Mouse (Mus musculus) stomach, embryonic 14.5 days (tissue): ENCODE data around the gene Ckap4. TPM values are rescaled to one million over a fixed set of nuclear protein-coding genes. Genes with fewer than 3 reads are reported as not detected.

Experiments used
- ATAC-seq: fragments of 200-750 bp; cut with Nextera tagmentation; 2 replicates; pipeline ENCODE4 v1.8.0; 2017; ENCODE audit warnings: low read depth, moderate TSS enrichment; ENCODE audit not compliant: insufficient number of reproducible peaks, insufficient read depth, low FRiP score
- H3K27ac ChIP-seq: fragments of 300-500 bp; sonication (generic); 2 replicates; pipeline ENCODE4 v1.5.1; 2014; ENCODE audit warnings: mild to moderate bottlenecking, low read length, moderate library complexity, mixed read lengths
- H3K27me3 ChIP-seq: fragments of 300-500 bp; sonication (generic); 2 replicates; pipeline ENCODE4 v1.6.1; 2014; ENCODE audit warnings: low read length, control low read depth, mixed read lengths; ENCODE audit not compliant: control insufficient read depth, insufficient read depth
- H3K36me3 ChIP-seq: fragments of 300-500 bp; sonication (generic); 2 replicates; pipeline ENCODE4 v1.6.1; 2014; ENCODE audit warnings: mild to moderate bottlenecking, control low read depth, low read length, moderate library complexity, mixed read lengths; ENCODE audit not compliant: control insufficient read depth, insufficient read depth
- H3K4me1 ChIP-seq: fragments of 300-500 bp; sonication (generic); 2 replicates; pipeline ENCODE4 v1.6.1; 2014; ENCODE audit warnings: low read length, control low read depth, mixed read lengths; ENCODE audit not compliant: control insufficient read depth, insufficient read depth
- H3K4me2 ChIP-seq: fragments of 300-500 bp; sonication (generic); replicated peaks from 2 replicates; pipeline ENCODE4 v1.6.1; 2014; ENCODE audit warnings: low read depth, low read length, control low read depth
- H3K4me3 ChIP-seq: fragments of 300-500 bp; sonication (generic); 2 replicates; pipeline ENCODE4 v1.5.1; 2014; ENCODE audit warnings: low read depth, low read length, control low read depth
- H3K9ac ChIP-seq: fragments of 300-500 bp; sonication (generic); replicated peaks from 2 replicates; pipeline ENCODE4 v1.6.1; 2014; ENCODE audit warnings: low read depth, mild to moderate bottlenecking, control low read depth, low read length, moderate library complexity, mixed read lengths
- H3K9me3 ChIP-seq: fragments of 300-500 bp; sonication (generic); 2 replicates; pipeline ENCODE4 v1.6.1; 2016; ENCODE audit warnings: low read depth, low read length, control low read depth; ENCODE audit not compliant: control insufficient read depth
- WGBS: fragments of 180-500 bp; shearing (Covaris S2); extraction: QIAGEN DNeasy Blood & Tissue Kit; methylation state at CpG from one replicate; pipeline ENCODE4 v1.1.7; 2014; 5-methylcytosine and 5-hydroxymethylcytosine counted together
- polyA plus RNA-seq: library from polyadenylated mRNA; unstranded; fragments of >200 nt; fragmentation: Nextera tagmentation; extraction: Ambion mirVana; gene quantifications from 2 replicates; pipeline ENCODE4 v1.2.1, GENCODE M21; 2014

Gene Ckap4
- polyA plus RNA-seq, 1 experiment from 2014 or later: 89.3 TPM

DNA sequence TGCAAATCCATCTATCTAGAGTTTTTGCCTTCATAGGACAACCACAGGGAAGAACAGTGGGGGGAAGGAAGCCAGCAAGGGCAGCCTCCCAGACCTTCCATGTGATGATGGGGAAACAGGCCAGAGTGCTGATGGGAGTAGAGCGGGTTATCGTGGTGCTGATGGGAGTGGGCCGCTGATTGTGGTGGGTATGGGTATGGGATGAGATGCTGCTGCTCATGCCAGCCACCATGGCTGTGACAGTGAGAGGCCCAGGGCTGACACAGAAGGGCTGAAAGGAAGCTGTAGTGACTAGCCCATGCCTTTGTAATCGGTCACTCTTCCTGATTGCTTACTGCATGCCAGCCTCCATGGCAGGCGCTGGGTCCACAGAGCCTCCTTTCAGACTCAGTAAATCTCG, 5.8 kb upstream of the Ckap4 start:
- Histone ChIP-seq H3K9ac (no peak overlapping the region), H3K27me3 (no peaks in the 10 kb centered on the region), H3K9me3 (no peaks in the 10 kb centered on the region), H3K27ac (no peak overlapping the region), H3K4me3 (no peak overlapping the region), H3K4me2 (no peak overlapping the region), H3K36me3 (no peaks in the 10 kb centered on the region), H3K4me1 (peaks cover 1% of the 10 kb centered on the region; the same call in 1 of the 2 replicates)
- 86% methylated on average over 6 of the region's 6 CpGs for WGBS
- no peak for ATAC-seq

DNA sequence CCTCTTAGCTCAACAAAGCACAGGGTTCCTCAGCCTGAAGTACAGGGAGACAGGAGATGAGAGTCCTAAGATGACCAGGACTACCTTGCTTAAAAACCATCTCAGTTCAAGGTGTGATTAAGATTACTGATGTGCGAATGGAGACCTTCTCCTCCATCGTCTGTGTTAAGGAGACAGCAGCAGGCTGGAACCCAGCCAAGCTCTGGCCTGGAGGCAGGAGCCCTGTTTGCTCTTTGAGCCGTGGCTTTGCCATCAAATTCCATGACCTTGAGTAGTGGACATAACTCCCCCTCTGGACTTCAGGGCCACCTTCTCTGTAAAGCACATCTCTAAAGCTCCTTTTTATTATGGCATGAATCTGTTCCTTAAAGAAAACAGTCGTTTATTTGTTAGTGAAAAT, 2.0 kb upstream of the Ckap4 start:
- no peaks in the 10 kb centered on the region for H3K9me3 ChIP-seq
- peaks cover 21% of the 10 kb centered on the region; the same call in 1 of the 2 replicates for H3K4me1 ChIP-seq
- H3K4me2 ChIP-seq: no peak overlapping the region
- ATAC-seq: no peak
- H3K27ac ChIP-seq: no peak overlapping the region
- no peak overlapping the region for H3K4me3 ChIP-seq
- no peak overlapping the region for H3K9ac ChIP-seq
- no peaks in the 10 kb centered on the region for H3K27me3 ChIP-seq
- no peaks in the 10 kb centered on the region for H3K36me3 ChIP-seq
- WGBS: 47% methylated on average over 4 of the region's 4 CpGs

GRCm38 (mm10) chr10:84535458-84535857, 1.6 kb upstream of the Ckap4 start:
- Histone ChIP-seq H3K4me3 (no peak overlapping the region), H3K4me2 (no peak overlapping the region), H3K27me3 (no peaks in the 10 kb centered on the region), H3K36me3 (no peaks in the 10 kb centered on the region), H3K9ac (no peak overlapping the region), H3K27ac (no peak overlapping the region), H3K4me1 (peaks cover 24% of the 10 kb centered on the region; the same call in 1 of the 2 replicates), H3K9me3 (no peaks in the 10 kb centered on the region)
- WGBS: 83% methylated on average over 5 of the region's 5 CpGs
- ATAC-seq: no peak

DNA sequence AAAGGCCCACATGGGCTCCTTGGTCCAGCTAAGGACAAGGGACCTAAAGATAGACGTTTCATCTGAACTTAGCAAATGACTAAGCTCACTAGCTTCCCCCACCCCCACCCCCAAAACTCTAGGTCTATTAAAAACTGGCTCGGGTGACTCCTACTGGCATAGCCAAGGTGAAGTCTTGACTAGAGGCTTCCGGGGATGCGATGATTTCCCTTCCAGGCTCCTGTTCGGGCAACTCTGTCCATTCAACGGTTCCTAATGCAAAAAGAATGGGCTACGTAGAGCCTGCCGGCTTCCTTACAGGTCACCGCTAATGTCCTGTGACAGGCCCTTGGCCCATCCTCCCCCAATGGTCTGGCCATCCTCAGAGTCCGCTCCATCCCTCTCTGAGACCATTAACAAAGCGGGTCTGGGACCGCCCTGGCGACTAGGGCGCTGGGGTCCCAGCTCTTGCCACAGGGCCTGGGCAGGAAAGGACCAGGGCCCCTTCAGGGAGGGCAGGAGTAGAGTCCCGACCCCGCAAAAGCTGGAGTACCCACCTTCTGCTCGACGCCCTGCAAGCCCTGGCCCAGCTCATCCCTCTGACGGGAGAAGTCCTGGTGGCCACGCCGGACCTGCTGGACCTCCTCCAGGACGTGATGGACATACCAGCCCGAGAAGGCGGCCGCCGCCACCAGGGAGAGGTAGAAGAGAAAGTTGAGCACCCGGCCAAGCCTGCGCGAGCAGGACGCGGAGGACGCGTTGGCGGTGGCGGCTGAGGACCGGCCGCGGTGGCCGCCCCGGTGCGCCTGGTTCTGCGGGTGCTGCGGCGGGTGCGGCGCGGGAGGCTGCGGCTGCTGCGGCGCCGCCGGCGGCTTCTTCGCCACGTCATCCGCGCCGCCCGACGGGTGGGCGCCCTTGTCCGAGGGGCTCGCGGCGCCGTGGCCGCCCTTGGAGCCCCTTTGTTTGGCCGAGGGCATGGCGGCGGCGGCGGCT, 665 bp downstream of the Ckap4 start:
- peaks cover 9% of the 10 kb centered on the region; the same call in 1 of the 2 replicates for H3K36me3 ChIP-seq
- WGBS: 1% methylated on average over 36 of the region's 72 CpGs
- peak overlapping the region; percentile 85 for H3K27ac ChIP-seq
- H3K9me3 ChIP-seq: no peaks in the 10 kb centered on the region
- ATAC-seq: peak; percentile 19
- no peaks in the 10 kb centered on the region for H3K27me3 ChIP-seq
- H3K4me3 ChIP-seq: peak overlapping the region; percentile 89
- H3K4me1 ChIP-seq: peaks cover 24% of the 10 kb centered on the region; the same call in 1 of the 2 replicates
- peak overlapping the region; percentile 94 for H3K9ac ChIP-seq
- H3K4me2 ChIP-seq: peak overlapping the region; percentile 58

DNA sequence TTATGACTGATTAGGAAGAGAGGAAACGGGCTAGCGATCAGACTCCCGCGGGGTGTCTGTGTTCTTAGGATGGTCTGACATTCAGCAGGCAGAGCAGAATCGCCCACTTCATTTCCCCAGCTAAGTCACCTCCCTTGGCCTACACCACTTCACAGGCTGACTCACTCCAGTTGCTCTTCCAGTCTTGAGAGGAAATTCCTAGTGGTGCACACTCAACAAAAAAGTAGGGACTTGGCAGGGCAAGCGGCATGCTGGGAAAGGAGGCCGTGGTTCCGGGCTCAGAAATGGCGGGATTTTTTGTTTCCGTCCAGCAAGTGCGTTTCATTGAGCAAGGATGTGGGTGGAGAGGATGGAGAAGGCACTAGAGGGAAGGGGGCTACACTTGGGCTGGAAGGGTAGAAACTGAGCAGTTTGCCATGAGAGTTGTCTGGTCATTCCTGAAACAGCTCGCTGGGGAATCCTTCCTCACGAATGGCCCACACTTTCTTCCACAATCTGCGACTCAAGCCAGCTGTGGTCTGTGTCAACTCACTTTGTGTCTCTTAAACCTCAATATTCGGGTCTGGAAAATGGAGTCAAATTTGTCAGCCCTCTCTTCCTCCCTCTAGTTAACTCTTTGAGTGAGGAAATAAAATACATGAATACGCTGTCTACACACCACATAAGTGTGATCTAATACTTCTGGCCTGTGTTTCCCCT, 1.5 kb downstream of the Ckap4 start:
- Histone ChIP-seq H3K27ac (peak overlapping the region; percentile 17; the same call in 1 of the 2 replicates), H3K4me1 (peaks cover 24% of the 10 kb centered on the region; the same call in 1 of the 2 replicates)
- WGBS: 49% methylated on average over 16 of the region's 16 CpGs

DNA sequence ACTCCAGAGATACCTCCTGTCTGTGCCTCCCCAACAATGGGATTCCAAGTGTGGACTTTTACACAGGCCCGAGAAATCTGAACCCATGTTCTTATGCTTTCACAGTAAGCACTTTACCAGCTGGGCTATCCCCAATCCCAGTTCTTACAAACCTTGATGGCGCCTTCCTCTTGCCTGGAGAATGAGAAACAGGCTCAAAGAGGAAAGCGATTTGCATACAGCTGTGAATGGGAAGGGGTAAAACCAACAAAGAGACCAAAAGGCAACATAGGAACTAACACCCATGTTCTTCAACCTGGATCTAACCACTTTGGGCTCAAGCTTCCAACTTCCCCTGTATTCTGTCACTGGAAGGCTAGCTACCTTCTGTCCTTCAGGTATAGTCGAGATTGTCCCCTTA, 2.3 kb downstream of the Ckap4 start:
- ATAC-seq: no peak
- H3K27ac ChIP-seq: no peak overlapping the region
- H3K27me3 ChIP-seq: no peaks in the 10 kb centered on the region
- peaks cover 24% of the 10 kb centered on the region; the same call in 1 of the 2 replicates for H3K36me3 ChIP-seq
- no peaks in the 10 kb centered on the region for H3K9me3 ChIP-seq
- WGBS: 86% methylated on average over 4 of the region's 4 CpGs
- peak overlapping the region; percentile 89 for H3K4me3 ChIP-seq
- peaks cover 24% of the 10 kb centered on the region; the same call in 1 of the 2 replicates for H3K4me1 ChIP-seq
- peak overlapping the region; percentile 58 for H3K4me2 ChIP-seq
- H3K9ac ChIP-seq: no peak overlapping the region

More for the DNA sequence above, 1.5 kb downstream of the Ckap4 start:
- peak overlapping the region; percentile 58 for H3K4me2 ChIP-seq
- no peaks in the 10 kb centered on the region for H3K27me3 ChIP-seq
- H3K4me3 ChIP-seq: peak overlapping the region; percentile 89
- ATAC-seq: no peak
- H3K9me3 ChIP-seq: no peaks in the 10 kb centered on the region
- peaks cover 17% of the 10 kb centered on the region; the same call in 1 of the 2 replicates for H3K36me3 ChIP-seq
- H3K9ac ChIP-seq: 0 out of 2 replicates have a peak overlapping the region, but pooled peaks have one; percentile 94

- H3K4me1 ChIP-seq: peaks cover 24% of the 10 kb centered on the region; the same call in 1 of the 2 replicates
Observed at GRCm38 (mm10) chr10:84530388-84530787, 3.5 kb downstream of the Ckap4 start.

GRCm38 (mm10) chr10:84527631-84528030, 6.2 kb downstream of the Ckap4 start:
- H3K9me3 ChIP-seq: no peaks in the 10 kb centered on the region
- no peak overlapping the region for H3K4me3 ChIP-seq
- H3K9ac ChIP-seq: no peak overlapping the region
- H3K4me2 ChIP-seq: no peak overlapping the region
- no peak overlapping the region for H3K27ac ChIP-seq
- H3K4me1 ChIP-seq: peaks cover 21% of the 10 kb centered on the region; the same call in 1 of the 2 replicates
- H3K27me3 ChIP-seq: no peaks in the 10 kb centered on the region
- no peak for ATAC-seq
- H3K36me3 ChIP-seq: peaks cover 35% of the 10 kb centered on the region; the same call in 1 of the 2 replicates
- 81% methylated on average over 12 of the region's 12 CpGs for WGBS

More at GRCm38 (mm10) chr10:84530388-84530787, 3.5 kb downstream of the Ckap4 start:
- Histone ChIP-seq H3K27ac (no peak overlapping the region), H3K9ac (no peak overlapping the region), H3K4me2 (no peak overlapping the region), H3K4me3 (no peak overlapping the region), H3K9me3 (no peaks in the 10 kb centered on the region), H3K27me3 (no peaks in the 10 kb centered on the region), H3K36me3 (peaks cover 27% of the 10 kb centered on the region; the same call in 1 of the 2 replicates)
- ATAC-seq: no peak
- WGBS: 90% methylated on average over 8 of the region's 8 CpGs
